Mouse (Mus musculus): ENCODE measurements around the gene Art3. TPM values are rescaled to one million over a fixed set of nuclear protein-coding genes. Genes with fewer than 3 reads are reported as not detected.

The Art3 gene
- polyA plus RNA-seq, 1 experiment from 2014 or later: 3.5 TPM

- H3K4me3 ChIP-seq (replicated peaks): peak overlapping the region; percentile 99
- no peaks in the 10 kb centered on the region for H3K9me3 ChIP-seq
- WGBS: under 1% methylated on average over 39 of the region's 39 CpGs
- peak overlapping the region; percentile 85 for H3K27ac ChIP-seq
- H3K4me1 ChIP-seq: no peaks in the 10 kb centered on the region
- H3K9ac ChIP-seq: peak overlapping the region; percentile 89
- peak; percentile 76 for ATAC-seq (ENCODE audit: insufficient read depth, low FRiP score, low read depth)
- peak overlapping the region; percentile 81 for H3K4me2 ChIP-seq
- no peaks in the 10 kb centered on the region for H3K36me3 ChIP-seq
- H3K27me3 ChIP-seq (replicated peaks): no peaks in the 10 kb centered on the region
Measured at GRCm38 (mm10) chr5:92434571-92434985, 103.0 kb downstream of the Art3 start.

GRCm38 (mm10) chr5:92435025-92435584, 103.5 kb downstream of the Art3 start, which contains the start of gene Nup54:
Gene Nup54 (minus strand): TSS chr5:92435219.
- no peaks in the 10 kb centered on the region for H3K27me3 ChIP-seq (replicated peaks)
- H3K4me2 ChIP-seq: peak within 1 kb of the TSS; percentile 81
- peak; percentile 99 for ATAC-seq (ENCODE audit: insufficient read depth, low FRiP score, low read depth)
- H3K4me3 ChIP-seq (replicated peaks): peak within 1 kb of the TSS; percentile 99
- H3K36me3 ChIP-seq: no peaks in the 10 kb centered on the region
- H3K9me3 ChIP-seq: no peaks in the 10 kb centered on the region
- no peaks in the 10 kb centered on the region for H3K4me1 ChIP-seq
- under 1% methylated on average over 34 of the region's 34 CpGs for WGBS
- peak within 1 kb of the TSS; percentile 85 for H3K27ac ChIP-seq
- peak within 1 kb of the TSS; percentile 89 for H3K9ac ChIP-seq

- no peak for ATAC-seq (ENCODE audit: insufficient read depth, low FRiP score, low read depth)
- Histone ChIP-seq H3K4me1 (no peaks in the 10 kb centered on the region), H3K9me3 (no peaks in the 10 kb centered on the region), H3K4me3 (replicated peaks) (no peak overlapping the region), H3K36me3 (no peaks in the 10 kb centered on the region), H3K4me2 (no peak overlapping the region), H3K27me3 (replicated peaks) (no peaks in the 10 kb centered on the region), H3K9ac (no peak overlapping the region), H3K27ac (no peak overlapping the region)
- WGBS: 85% methylated on average over 8 of the region's 8 CpGs
Measured at GRCm38 (mm10) chr5:92438540-92438939, 106.9 kb downstream of the Art3 start.

- Histone ChIP-seq H3K27ac (no peak overlapping the region), H3K36me3 (no peaks in the 10 kb centered on the region; the same call in 1 of the 2 replicates), H3K9ac (no peak overlapping the region), H3K27me3 (replicated peaks) (no peaks in the 10 kb centered on the region), H3K4me1 (no peaks in the 10 kb centered on the region), H3K9me3 (no peaks in the 10 kb centered on the region), H3K4me3 (replicated peaks) (no peak overlapping the region), H3K4me2 (no peak overlapping the region)
- 64% methylated on average over 5 of the region's 5 CpGs for WGBS
- no peak for ATAC-seq (ENCODE audit: insufficient read depth, low FRiP score, low read depth)
Measured at GRCm38 (mm10) chr5:92441494-92441893, 109.9 kb downstream of the Art3 start.

GRCm38 (mm10) chr5:92442914-92443313, 111.3 kb downstream of the Art3 start:
- H3K36me3 ChIP-seq: peaks cover 4% of the 10 kb centered on the region
- H3K27ac ChIP-seq: no peak overlapping the region
- H3K9me3 ChIP-seq: no peaks in the 10 kb centered on the region
- no peaks in the 10 kb centered on the region for H3K27me3 ChIP-seq (replicated peaks)
- H3K4me1 ChIP-seq: no peaks in the 10 kb centered on the region
- WGBS: 72% methylated on average over 7 of the region's 7 CpGs
- no peak overlapping the region for H3K9ac ChIP-seq
- no peak overlapping the region for H3K4me2 ChIP-seq
- ATAC-seq (ENCODE audit: insufficient read depth, low FRiP score, low read depth): no peak
- H3K4me3 ChIP-seq (replicated peaks): no peak overlapping the region

GRCm38 (mm10) chr5:92445016-92445415, 113.4 kb downstream of the Art3 start:
- no peak for ATAC-seq (ENCODE audit: insufficient read depth, low FRiP score, low read depth)
- no peaks in the 10 kb centered on the region for H3K27me3 ChIP-seq (replicated peaks)
- H3K9ac ChIP-seq: no peak overlapping the region
- no peaks in the 10 kb centered on the region for H3K9me3 ChIP-seq
- WGBS: 84% methylated on average over 2 of the region's 2 CpGs
- H3K4me2 ChIP-seq: no peak overlapping the region
- no peaks in the 10 kb centered on the region for H3K4me1 ChIP-seq
- peaks cover 14% of the 10 kb centered on the region for H3K36me3 ChIP-seq
- H3K27ac ChIP-seq: no peak overlapping the region
- no peak overlapping the region for H3K4me3 ChIP-seq (replicated peaks)

GRCm38 (mm10) chr5:92446736-92447135, 115.1 kb downstream of the Art3 start:
- Histone ChIP-seq H3K9ac (no peak overlapping the region), H3K27me3 (replicated peaks) (no peaks in the 10 kb centered on the region), H3K9me3 (no peaks in the 10 kb centered on the region), H3K27ac (no peak overlapping the region), H3K4me3 (replicated peaks) (no peak overlapping the region), H3K36me3 (peaks cover 27% of the 10 kb centered on the region), H3K4me2 (no peak overlapping the region), H3K4me1 (no peaks in the 10 kb centered on the region)
- no peak for ATAC-seq (ENCODE audit: insufficient read depth, low FRiP score, low read depth)
- 93% methylated on average over 5 of the region's 5 CpGs for WGBS

- Histone ChIP-seq H3K36me3 (peaks cover 34% of the 10 kb centered on the region), H3K4me2 (no peak overlapping the region), H3K9me3 (no peaks in the 10 kb centered on the region), H3K4me1 (no peaks in the 10 kb centered on the region), H3K4me3 (replicated peaks) (no peak overlapping the region), H3K27ac (no peak overlapping the region), H3K27me3 (replicated peaks) (no peaks in the 10 kb centered on the region), H3K9ac (no peak overlapping the region)
- 92% methylated on average over 5 of the region's 5 CpGs for WGBS
- ATAC-seq (ENCODE audit: insufficient read depth, low FRiP score, low read depth): no peak
Measured at GRCm38 (mm10) chr5:92452876-92453275, 121.2 kb downstream of the Art3 start.

- no peaks in the 10 kb centered on the region for H3K27me3 ChIP-seq (replicated peaks)
- peaks cover 7% of the 10 kb centered on the region; the same call in 1 of the 2 replicates for H3K36me3 ChIP-seq
- H3K4me3 ChIP-seq (replicated peaks): no peak overlapping the region
- ATAC-seq (ENCODE audit: insufficient read depth, low FRiP score, low read depth): no peak
- no peaks in the 10 kb centered on the region for H3K9me3 ChIP-seq
- H3K27ac ChIP-seq: no peak overlapping the region
- H3K9ac ChIP-seq: no peak overlapping the region
- no peaks in the 10 kb centered on the region for H3K4me1 ChIP-seq
- H3K4me2 ChIP-seq: no peak overlapping the region
- WGBS: 74% methylated on average over 2 of the region's 2 CpGs
Measured at GRCm38 (mm10) chr5:92457410-92457809, 125.8 kb downstream of the Art3 start.

GRCm38 (mm10) chr5:92458726-92459125, 127.1 kb downstream of the Art3 start:
- no peaks in the 10 kb centered on the region for H3K4me1 ChIP-seq
- WGBS: 55% methylated on average over 5 of the region's 5 CpGs

GRCm38 (mm10) chr5:92461321-92461720, 129.7 kb downstream of the Art3 start:
- Histone ChIP-seq H3K4me1 (no peaks in the 10 kb centered on the region), H3K27ac (no peak overlapping the region), H3K9ac (no peak overlapping the region), H3K4me3 (replicated peaks) (no peak overlapping the region), H3K9me3 (no peaks in the 10 kb centered on the region), H3K4me2 (no peak overlapping the region), H3K36me3 (0 out of 2 replicates have a peak, but pooled peaks cover 3% of the 10 kb centered on the region), H3K27me3 (replicated peaks) (no peaks in the 10 kb centered on the region)
- 24% methylated on average over 5 of the region's 5 CpGs for WGBS
- ATAC-seq (ENCODE audit: insufficient read depth, low FRiP score, low read depth): no peak

More at GRCm38 (mm10) chr5:92458726-92459125, 127.1 kb downstream of the Art3 start:
- Histone ChIP-seq H3K4me2 (no peak overlapping the region), H3K27me3 (replicated peaks) (no peaks in the 10 kb centered on the region), H3K9ac (no peak overlapping the region), H3K27ac (no peak overlapping the region), H3K36me3 (0 out of 2 replicates have a peak, but pooled peaks cover 3% of the 10 kb centered on the region), H3K9me3 (no peaks in the 10 kb centered on the region), H3K4me3 (replicated peaks) (no peak overlapping the region)
- no peak for ATAC-seq (ENCODE audit: insufficient read depth, low FRiP score, low read depth)
